Mouse (Mus musculus) kidney, adult 2 months (tissue): Measurements from ENCODE around the gene Sin3a.

Experiments
- CTCF ChIP-seq: fragments of 200-500 bp; conservative IDR thresholded peaks from 2 replicates; pipeline ENCODE4 v1.5.1; 2011; ENCODE audit warnings: low read depth, mild to moderate bottlenecking, control low read depth, low read length, moderate library complexity, mixed read lengths; ENCODE audit not compliant: insufficient read depth, insufficient read length
- POLR2A ChIP-seq: fragments of 200-500 bp; IDR thresholded peaks from one replicate; pipeline ENCODE4 v1.6.1; 2011; ENCODE audit warnings: low read depth, low read length, control low read depth

DNA sequence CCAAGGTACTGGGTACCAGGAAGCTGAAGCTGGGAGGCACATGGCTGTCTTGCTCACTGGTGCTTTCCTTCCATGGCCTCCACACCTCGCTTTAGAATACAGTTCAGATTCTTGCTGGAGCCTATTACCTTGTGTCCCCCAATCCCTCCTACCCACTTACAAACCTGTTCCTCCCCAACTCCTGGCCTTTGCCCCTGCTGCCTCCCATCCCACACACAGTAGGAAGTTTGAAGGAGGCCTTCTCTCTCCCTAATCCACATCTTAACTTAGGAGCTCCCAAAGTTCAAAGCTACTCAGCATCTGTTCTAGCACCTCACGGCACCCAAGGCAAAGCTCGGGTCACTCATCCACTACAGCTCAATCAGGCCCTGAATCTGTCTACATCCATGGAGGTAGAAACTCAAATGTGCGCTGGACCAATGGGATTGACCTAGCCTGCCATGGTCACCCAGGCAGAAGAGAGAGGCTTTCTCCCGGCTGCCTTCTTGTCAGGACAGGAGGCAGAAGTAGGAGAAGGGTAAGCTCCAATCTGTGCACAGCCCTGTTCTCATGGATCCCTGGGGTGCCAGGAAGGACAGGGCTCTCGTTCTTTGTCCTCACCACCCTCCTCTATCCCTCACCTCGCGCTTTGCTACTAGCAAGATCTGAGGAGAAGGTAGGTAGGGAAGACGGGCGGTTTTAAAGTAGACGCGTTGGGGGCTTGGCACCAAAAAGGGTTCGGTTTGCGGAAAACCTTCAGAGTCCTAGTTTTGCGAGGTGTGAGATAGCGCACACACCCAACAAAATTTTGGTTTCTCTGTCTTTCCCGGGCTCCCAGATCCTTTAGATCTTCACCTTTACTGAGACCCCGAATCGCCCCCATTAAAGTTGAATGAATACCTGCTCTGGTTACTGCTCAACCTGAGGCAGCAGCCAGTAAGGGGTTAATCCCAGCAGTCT, 75.6 kb downstream of the Sin3a start:
- TF ChIP-seq POLR2A (no peak), CTCF (no peak)
